Mouse (Mus musculus): ENCODE measurements at regions not wholly inside any gene's neighbourhood (a gene's known extent, or its start where the extent isn't known, plus 50 kb on each side); places are given as distances from the start of the nearest gene placed in this dataset.
A peak's percentile ranks its signal among the peaks of the same experiment; 100 is the strongest.

GRCm38 (mm10) chr14:60439106-60439505 lies 66.0 kb downstream of the Amer2 start:
- DNase-seq (ENCODE audit: low read depth, low spot score), result no peak

GRCm38 (mm10) chr14:60443821-60444551 lies 70.9 kb downstream of the Amer2 start:
- no peak for DNase-seq (ENCODE audit: low read depth, low spot score)

- no peak for DNase-seq (ENCODE audit: low read depth, low spot score)
These were observed 71.5 kb downstream of the Amer2 start for GRCm38 (mm10) chr14:60444552-60444937.

DNA sequence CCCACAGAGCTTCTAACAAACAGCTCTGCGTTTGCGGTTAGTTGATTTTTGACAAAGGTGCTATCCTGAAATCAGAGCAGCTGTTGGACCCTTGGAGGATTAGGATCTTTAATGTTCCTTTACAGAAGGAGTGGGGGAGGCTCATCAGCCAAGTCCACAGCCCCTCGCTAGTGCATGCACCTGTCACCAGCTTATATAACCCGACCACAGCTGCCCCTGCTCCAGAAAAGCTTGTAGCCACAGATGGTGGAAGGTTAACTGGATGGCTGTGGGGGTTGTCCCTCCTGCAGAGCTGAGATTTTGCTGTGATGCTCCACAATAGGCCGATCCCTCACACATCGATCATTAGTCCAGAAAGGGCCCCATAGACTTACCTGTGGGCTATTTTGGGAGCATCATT lies 73.0 kb downstream of the Amer2 start:
- DNase-seq (ENCODE audit: low read depth, low spot score), result no peak

DNA sequence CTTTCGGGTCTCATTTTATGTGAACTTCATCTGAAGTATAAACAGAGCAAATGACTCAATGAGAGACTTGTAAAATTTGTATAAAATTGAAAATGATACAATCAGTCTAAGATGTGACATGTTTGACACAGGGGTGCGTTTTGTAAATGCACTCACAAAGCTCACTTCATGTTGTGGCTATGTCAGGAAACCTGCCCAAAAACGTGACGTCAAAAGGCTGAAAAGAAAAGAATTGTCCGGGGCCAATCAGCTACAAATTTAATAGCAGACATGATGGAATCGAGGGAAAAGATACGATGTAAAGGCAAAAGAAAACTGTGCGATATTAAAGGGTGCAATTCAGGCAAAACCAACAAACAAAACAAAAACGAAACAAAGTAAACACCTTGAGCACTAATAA lies 78.2 kb downstream of the Amer2 start:
- no peak for DNase-seq (ENCODE audit: low read depth, low spot score)

GRCm38 (mm10) chr14:60451684-60452083 lies 78.6 kb downstream of the Amer2 start:
- DNase-seq (ENCODE audit: low read depth, low spot score), result no peak

DNA sequence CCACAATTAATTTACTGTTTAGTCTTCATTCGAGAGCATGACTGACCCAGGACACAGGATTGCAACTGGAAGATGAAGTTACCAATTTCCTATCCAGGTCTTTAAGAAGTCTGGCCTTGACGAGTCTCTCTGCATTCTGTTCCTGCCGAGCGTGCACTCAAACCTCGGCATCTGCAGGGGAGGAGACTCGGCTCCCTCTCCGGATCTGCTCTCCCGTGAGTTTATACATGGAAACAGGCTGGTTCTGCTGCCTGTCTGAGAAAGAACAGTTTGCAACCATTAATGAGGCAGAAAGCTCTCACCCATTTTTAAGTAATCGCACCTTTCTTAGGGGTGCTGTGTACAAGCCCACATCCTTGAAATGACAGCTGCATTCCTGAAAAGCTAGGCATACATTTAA lies 83.7 kb downstream of the Amer2 start:
- DNase-seq (ENCODE audit: low read depth, low spot score), result no peak

DNA sequence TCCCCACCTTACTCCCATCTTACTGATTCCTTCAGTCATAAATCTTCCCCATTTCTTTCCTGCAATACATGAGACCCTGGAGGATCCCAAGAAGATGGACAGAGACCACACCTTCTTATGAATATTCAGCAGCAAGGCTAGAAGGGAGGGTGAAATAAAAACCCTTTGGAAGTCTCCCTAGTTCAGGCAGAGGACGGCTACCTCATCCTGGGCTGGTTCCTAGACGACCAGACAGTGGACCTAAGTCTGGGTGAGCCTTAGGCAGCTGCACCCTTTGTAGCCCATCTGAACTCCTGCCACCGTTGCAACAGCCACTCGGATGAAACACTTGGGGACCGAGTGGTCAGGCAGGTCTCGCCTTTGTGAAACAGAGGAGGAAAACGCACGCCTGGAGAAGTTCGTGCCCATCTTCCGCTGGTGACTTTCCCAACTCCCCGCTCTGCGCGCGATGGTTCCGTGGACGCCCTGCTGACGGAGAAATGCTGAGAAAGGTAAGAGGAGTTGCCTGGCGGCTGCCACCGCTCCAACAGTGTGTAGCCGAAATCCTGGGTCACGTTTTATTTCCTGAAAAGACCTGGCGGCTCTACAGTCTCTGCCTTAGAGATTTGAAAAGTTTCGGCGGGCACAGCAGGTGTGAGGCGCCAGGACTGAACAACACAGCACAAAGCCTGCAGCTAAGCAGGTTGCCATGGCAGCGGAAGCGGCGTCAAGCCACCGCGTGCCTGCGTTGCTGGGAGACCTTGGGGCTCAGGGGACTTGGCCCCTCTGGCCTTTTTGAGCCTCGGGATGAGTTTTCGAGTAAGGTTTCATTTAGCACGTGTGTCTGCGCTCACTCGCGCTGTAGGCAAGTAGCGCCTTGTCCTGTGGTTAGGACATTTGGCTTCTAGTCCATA lies 112.2 kb downstream of the Amer2 start:
- DNase-seq (ENCODE audit: low read depth, low spot score), result peak; percentile 43

- no peak for DNase-seq (ENCODE audit: low read depth, low spot score)
These were observed 112.8 kb downstream of the Amer2 start for GRCm38 (mm10) chr14:60485889-60486274.

- no peak for DNase-seq (ENCODE audit: low read depth, low spot score)
These were observed 113.3 kb downstream of the Amer2 start for GRCm38 (mm10) chr14:60486278-60486935.

DNA sequence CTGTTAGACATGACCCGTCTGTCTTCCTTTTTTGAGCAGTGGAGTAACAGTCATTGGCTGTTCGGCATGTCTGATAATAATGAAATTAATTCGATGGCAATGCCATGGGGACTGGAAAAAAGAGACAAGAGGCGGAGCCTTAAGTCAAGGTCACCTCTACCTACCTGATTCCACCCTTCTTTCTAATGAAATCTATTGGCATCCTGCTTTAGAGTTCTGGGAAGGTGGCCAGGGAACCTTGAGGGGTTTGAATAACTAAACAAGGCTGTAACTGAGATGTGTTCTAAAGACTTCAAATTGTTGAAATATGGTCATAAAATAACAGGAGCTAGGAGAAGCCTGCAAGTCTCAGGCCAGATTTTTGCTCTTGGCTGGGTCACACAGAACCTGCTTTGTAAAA lies 116.1 kb downstream of the Amer2 start:
- no peak for DNase-seq (ENCODE audit: low read depth, low spot score)

DNA sequence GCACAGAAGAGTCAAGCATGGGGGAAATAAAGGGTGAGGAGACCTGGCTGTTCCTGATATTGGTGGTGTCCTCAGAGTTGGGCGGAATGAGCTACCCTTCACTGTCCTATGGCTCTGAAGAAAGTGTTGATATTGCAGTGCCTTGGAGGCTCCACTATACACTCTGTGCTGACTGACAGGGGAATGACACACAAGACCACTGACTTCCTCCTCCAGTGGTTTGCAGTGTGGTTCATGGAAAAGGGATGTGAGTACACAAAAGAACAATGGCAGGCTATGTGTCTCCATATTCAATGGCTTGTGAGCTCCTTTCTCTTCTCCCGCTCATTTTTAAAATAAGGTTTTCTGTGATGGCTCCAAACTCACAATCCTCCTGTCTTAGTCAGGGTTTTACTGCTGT lies 117.8 kb downstream of the Amer2 start:
- DNase-seq (ENCODE audit: low read depth, low spot score), result no peak

- DNase-seq (ENCODE audit: low read depth, low spot score), result no peak
These were observed 122.4 kb downstream of the Amer2 start for GRCm38 (mm10) chr14:60495441-60495840.

- DNase-seq (ENCODE audit: low read depth, low spot score), result no peak
These were observed 129.5 kb downstream of the Amer2 start for GRCm38 (mm10) chr14:60502552-60502951.

DNA sequence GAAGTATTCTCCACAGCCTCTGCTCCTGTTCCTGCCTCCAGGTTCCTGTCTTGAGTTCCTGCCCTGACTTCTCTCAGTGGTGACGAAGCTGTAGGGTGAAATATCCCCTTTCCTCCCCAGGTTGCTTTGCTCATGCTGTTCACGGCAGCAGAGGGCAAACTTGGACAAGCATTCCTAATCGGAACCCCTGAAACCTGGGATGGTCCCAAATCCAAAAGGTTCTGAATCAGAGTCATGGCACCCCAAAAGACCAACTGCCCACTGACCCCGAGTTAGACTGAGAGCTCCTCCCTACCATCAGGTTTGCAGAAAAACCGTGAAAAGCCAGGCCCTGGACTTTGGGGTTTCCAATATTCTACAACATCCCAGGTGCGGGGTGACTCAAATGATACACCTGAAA lies 128.7 kb upstream of the Spata13 start:
- DNase-seq (ENCODE audit: low read depth, low spot score), result no peak

DNA sequence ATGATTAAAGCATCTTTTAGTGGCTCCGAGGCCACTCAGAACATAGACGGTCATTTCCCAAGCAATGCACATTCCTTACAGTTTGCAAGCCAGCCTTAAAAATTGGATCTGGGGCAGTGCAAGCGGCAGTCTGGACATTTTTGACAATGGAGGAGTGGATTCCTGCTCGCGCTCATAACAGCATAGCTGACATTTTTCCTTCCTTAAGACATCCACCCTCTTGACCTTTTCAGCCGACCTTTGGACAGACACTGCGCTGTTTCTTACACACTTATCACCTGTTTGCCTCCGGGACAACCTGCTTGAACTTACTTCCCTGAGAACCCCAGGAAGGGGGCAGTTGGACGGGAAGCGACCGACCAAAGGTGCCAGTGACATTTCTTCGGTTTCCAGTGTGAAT lies 127.5 kb upstream of the Spata13 start:
- DNase-seq (ENCODE audit: low read depth, low spot score), result no peak

DNA sequence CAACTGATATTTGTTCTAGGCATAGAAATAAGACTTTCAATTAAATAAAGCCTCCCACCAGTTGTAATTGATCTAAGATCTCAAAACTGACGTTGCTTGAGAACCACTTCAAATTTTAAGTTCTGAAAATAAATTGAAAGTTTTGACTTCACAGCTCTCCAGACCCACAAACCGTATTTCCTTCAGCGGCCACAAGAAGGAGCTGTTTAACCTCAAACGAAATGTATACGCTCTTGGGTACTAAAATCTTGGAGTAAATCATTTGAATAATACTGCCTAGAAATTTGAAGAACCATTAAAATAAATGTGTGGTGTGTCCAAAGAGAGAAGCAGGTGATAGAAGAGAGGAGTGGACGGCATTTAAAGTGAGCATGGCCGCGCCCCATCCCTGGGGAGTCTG lies 120.2 kb upstream of the Spata13 start:
- DNase-seq (ENCODE audit: low read depth, low spot score), result no peak

- no peak for DNase-seq (ENCODE audit: low read depth, low spot score)
These were observed 118.6 kb upstream of the Spata13 start for GRCm38 (mm10) chr14:60515094-60515786.

- no peak for DNase-seq (ENCODE audit: low read depth, low spot score)
These were observed 115.9 kb upstream of the Spata13 start for GRCm38 (mm10) chr14:60517891-60518290.

GRCm38 (mm10) chr14:60523010-60523409 lies 110.8 kb upstream of the Spata13 start:
- no peak for DNase-seq (ENCODE audit: low read depth, low spot score)

DNA sequence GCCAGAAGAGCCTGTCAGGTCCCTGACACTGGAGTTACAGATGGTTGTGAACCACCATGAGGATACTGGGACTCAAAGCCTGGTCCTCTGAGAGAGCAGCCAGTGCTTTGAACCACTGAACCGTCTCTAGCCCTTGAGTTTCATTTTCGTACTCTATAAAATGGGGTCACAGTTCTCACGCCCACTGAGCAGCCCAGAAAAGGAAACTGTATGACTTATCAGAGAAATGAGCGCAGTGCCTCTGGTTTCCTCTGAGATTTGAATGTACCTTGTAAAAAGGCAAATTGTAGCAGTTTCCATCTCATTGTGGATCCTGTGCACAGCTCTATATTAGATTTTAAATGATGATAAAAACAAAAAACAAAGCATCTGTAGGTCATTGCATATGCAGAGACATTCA lies 108.9 kb upstream of the Spata13 start:
- DNase-seq (ENCODE audit: low read depth, low spot score), result no peak
